Mouse (Mus musculus) CH12.LX (cell line): ENCODE measurements around the gene Gm19410. TPM values are rescaled to one million over a fixed set of nuclear protein-coding genes. Genes with fewer than 3 reads are reported as not detected.

Experiments used
- DNase-seq: peaks from one replicate; pipeline ENCODE4 v3.0.0-alpha.2; 2013; ENCODE audit errors: extremely low read depth
- H3K27ac ChIP-seq: 2 replicates; pipeline ENCODE4 v1.5.1; 2012; ENCODE audit warnings: low read depth, mild to moderate bottlenecking, control low read depth, moderate library complexity; ENCODE audit not compliant: insufficient read depth
- H3K27me3 ChIP-seq: replicated peaks from 2 replicates; pipeline ENCODE3; 2012; ENCODE audit warnings: inconsistent platforms
- H3K36me3 ChIP-seq, 2 experiments: replicated peaks in 1 of 2; 2 replicates each; pipeline versions ENCODE3 to v1.6.1; 2012; ENCODE audit warnings: inconsistent platforms in 1 of 2, low read length in 1 of 2, mild to moderate bottlenecking in 1 of 2, mixed read lengths in 1 of 2, moderate library complexity in 1 of 2; ENCODE audit not compliant: control insufficient read depth in 1 of 2, insufficient read depth in 1 of 2
- H3K4me1 ChIP-seq, 2 experiments: 2 replicates each; pipeline ENCODE4 v1.6.1; 2012; ENCODE audit warnings: inconsistent platforms in 1 of 2, moderate library complexity in 1 of 2; ENCODE audit not compliant: insufficient read depth in 2 of 2, control insufficient read depth in 1 of 2
- H3K4me2 ChIP-seq: 2 replicates; pipeline ENCODE4 v1.6.1; 2012; ENCODE audit warnings: low read depth, mild to moderate bottlenecking, control low read depth; ENCODE audit not compliant: poor library complexity, insufficient read depth, severe bottlenecking
- H3K4me3 ChIP-seq, 3 experiments: fragments of 150-350 bp in 1 of 3; sonication (generic) in 1 of 3; replicated peaks in 1 of 3; 2 replicates each; pipeline versions ENCODE3 to v1.5.1; 2011 to 2012; ENCODE audit warnings: low read depth in 2 of 3, low read length in 2 of 3, mild to moderate bottlenecking in 2 of 3, moderate library complexity in 2 of 3, control low read depth in 1 of 3, improper control_type of control experiment in 1 of 3, inconsistent platforms in 1 of 3, mixed read lengths in 1 of 3; ENCODE audit not compliant: poor library complexity in 1 of 3
- H3K79me2 ChIP-seq: replicated peaks from 2 replicates; pipeline ENCODE4 v1.6.1; 2012; ENCODE audit warnings: mild to moderate bottlenecking, moderate library complexity; ENCODE audit not compliant: control insufficient read depth, poor library complexity, insufficient read depth, severe bottlenecking; ENCODE audit errors: extremely low read depth
- H3K9ac ChIP-seq: 2 replicates; pipeline ENCODE4 v1.6.1; 2012; ENCODE audit warnings: low read depth, mild to moderate bottlenecking, control low read depth, moderate library complexity; ENCODE audit not compliant: insufficient read depth
- H3K9me3 ChIP-seq: replicated peaks from 2 replicates; pipeline ENCODE3; 2012; ENCODE audit warnings: low read length, inconsistent platforms, mixed read lengths
- CTCF ChIP-seq, 2 experiments: IDR thresholded peaks in 1 of 2; conservative IDR thresholded peaks in 1 of 2; 2 replicates each; pipeline ENCODE4 v1.5.1; 2011 to 2012; ENCODE audit warnings: low read depth in 2 of 2, low read length in 2 of 2, improper control_type of control experiment in 1 of 2, inconsistent platforms in 1 of 2, mild to moderate bottlenecking in 1 of 2, moderate library complexity in 1 of 2
- ETS1 ChIP-seq: conservative IDR thresholded peaks from 2 replicates; pipeline ENCODE4 v1.6.1; 2012; ENCODE audit warnings: low read depth, mild to moderate bottlenecking, inconsistent platforms, low read length, improper control_type of control experiment, moderate library complexity
- HCFC1 ChIP-seq: IDR thresholded peaks from 2 replicates; pipeline ENCODE4 v1.6.1; 2012; ENCODE audit warnings: low read depth, mild to moderate bottlenecking, inconsistent platforms, low read length, improper control_type of control experiment
- IRF4 ChIP-seq: IDR thresholded peaks from 2 replicates; pipeline ENCODE4 v1.6.1; 2014; ENCODE audit warnings: low read depth, mild to moderate bottlenecking, inconsistent platforms, low read length, improper control_type of control experiment
- JUND ChIP-seq: conservative IDR thresholded peaks from 2 replicates; pipeline ENCODE4 v1.6.1; 2011; ENCODE audit warnings: low read depth, low read length, improper control_type of control experiment
- MAFK ChIP-seq: IDR thresholded peaks from 2 replicates; pipeline ENCODE4 v1.6.1; 2011; ENCODE audit warnings: low read length, improper control_type of control experiment; ENCODE audit not compliant: insufficient replicate concordance
- MAX ChIP-seq: IDR thresholded peaks from 2 replicates; pipeline ENCODE4 v1.6.1; 2011; ENCODE audit warnings: low read length, improper control_type of control experiment
- MAZ ChIP-seq: IDR thresholded peaks from 2 replicates; pipeline ENCODE4 v1.6.1; 2012; ENCODE audit warnings: low read depth, mild to moderate bottlenecking, inconsistent platforms, low read length, improper control_type of control experiment, moderate library complexity
- MEF2A ChIP-seq: IDR thresholded peaks from 2 replicates; pipeline ENCODE4 v1.6.1; 2014; ENCODE audit warnings: low read depth, mild to moderate bottlenecking, inconsistent platforms, low read length, improper control_type of control experiment, borderline replicate concordance
- MXI1 ChIP-seq: IDR thresholded peaks from 2 replicates; pipeline ENCODE4 v1.6.1; 2011; ENCODE audit warnings: mild to moderate bottlenecking, low read depth, low read length, improper control_type of control experiment
- NRF1 ChIP-seq: IDR thresholded peaks from 2 replicates; pipeline ENCODE4 v1.6.1; 2014; ENCODE audit warnings: low read depth, mild to moderate bottlenecking, inconsistent platforms, low read length, improper control_type of control experiment, moderate library complexity
- RAD21 ChIP-seq: IDR thresholded peaks from 2 replicates; pipeline ENCODE4 v1.6.1; 2011; ENCODE audit warnings: low read depth, mild to moderate bottlenecking, low read length, improper control_type of control experiment, moderate library complexity
- SIN3A ChIP-seq: IDR thresholded peaks from 2 replicates; pipeline ENCODE4 v1.6.1; 2012; ENCODE audit warnings: low read length, improper control_type of control experiment, inconsistent platforms
- SMC3 ChIP-seq: IDR thresholded peaks from 2 replicates; pipeline ENCODE4 v1.6.1; 2011; ENCODE audit warnings: low read depth, low read length, improper control_type of control experiment
- TCF12 ChIP-seq: IDR thresholded peaks from 2 replicates; pipeline ENCODE4 v1.6.1; 2014; ENCODE audit warnings: low read depth, mild to moderate bottlenecking, inconsistent platforms, low read length, improper control_type of control experiment
- USF1 ChIP-seq: IDR thresholded peaks from 2 replicates; pipeline ENCODE4 v1.6.1; 2014; ENCODE audit warnings: low read depth, mild to moderate bottlenecking, inconsistent platforms, low read length, improper control_type of control experiment
- ZC3H11A ChIP-seq: IDR thresholded peaks from 2 replicates; pipeline ENCODE4 v1.6.1; 2012; ENCODE audit warnings: low read depth, mild to moderate bottlenecking, inconsistent platforms, low read length, improper control_type of control experiment
- ZKSCAN1 ChIP-seq: IDR thresholded peaks from 2 replicates; pipeline ENCODE4 v1.6.1; 2012; ENCODE audit warnings: low read depth, inconsistent platforms, low read length, improper control_type of control experiment, borderline replicate concordance
- dilution Hi-C: fragments of 300-500 bp; cut with MboI; formaldehyde crosslinking; loops from 2 replicates; pipeline ENCODE4 v1.14.3; 2020; ENCODE audit warnings: low sequenced_read_pairs; ENCODE audit not compliant: extremely low pct_unique_long_range_greater_than_20kb, extremely low pct_ligation_motif_present
- in situ Hi-C: fragments of 300-500 bp; cut with MboI; formaldehyde crosslinking; loops from 3 replicates; pipeline ENCODE4 v1.14.3; 2019; ENCODE audit warnings: low sequenced_read_pairs, low pct_ligation_motif_present, low pct_unique_long_range_greater_than_20kb, mixed read lengths
- polyA plus RNA-seq: library from polyadenylated mRNA; unstranded; fragments of >175 nt; gene quantifications from 2 replicates; pipeline ENCODE4 v1.2.1, GENCODE M21; 2012; ENCODE audit warnings: low read depth; ENCODE audit not compliant: insufficient read length
- total RNA-seq, 2 experiments: library from RNA; depleted of rRNA; stranded (reverse); fragments of 300-350 nt in 1 of 2; fragments of >200 nt in 1 of 2; gene quantifications; 2 replicates each; pipeline ENCODE4 v1.2.3; 2012 to 2014

Gene Gm19410
- total and polyA plus RNA-seq, 3 experiments = not detected

- no peaks in the 10 kb centered on the region for H3K79me2 ChIP-seq
- H3K4me1 ChIP-seq = no peaks in the 10 kb centered on the region
- H3K9me3 ChIP-seq = no peaks in the 10 kb centered on the region
- no peak overlapping the region for H3K9ac ChIP-seq
- dilution Hi-C loops = no loop called here
- TF ChIP-seq RAD21 (peak; percentile 35), MEF2A (no peak), SMC3 (peak; percentile 69), NRF1 (no peak), MAX (no peak), TCF12 (no peak), IRF4 (no peak), CTCF (conservative IDR thresholded peaks at IDR 0.05 in 1 of 2, IDR thresholded peaks at IDR 0.05 in 1 of 2; ENCODE audit: low read depth in 2 of 2, low read length in 2 of 2) (peak in 1 of 2 experiments; percentile 63; a peak in 2 of 4 replicates)
- TF ChIP-seq, all 38 proteins: peak for 3
- no peak overlapping the region for H3K4me3 ChIP-seq
- in situ Hi-C loops = loop anchor here (10.0 kb wide), 1 partner anchor 609 kb away; no protein-coding TSS in a partner anchor
- no peaks in the 10 kb centered on the region for H3K27me3 ChIP-seq
- H3K36me3 ChIP-seq = no peaks in the 10 kb centered on the region
- DNase-seq = peak; percentile 21
- no peak overlapping the region for H3K4me2 ChIP-seq
- H3K27ac ChIP-seq = no peak overlapping the region
These were observed 30.2 kb upstream of the Gm19410 start for GRCm38 (mm10) chr8:35735438-35735837.

GRCm38 (mm10) chr8:35756202-35756601 lies 9.4 kb upstream of the Gm19410 start:
- in situ Hi-C loops = no loop called here
- Histone ChIP-seq H3K4me2 (no peak overlapping the region), H3K36me3 (no peaks in the 10 kb centered on the region), H3K9me3 (no peaks in the 10 kb centered on the region), H3K4me1 (no peaks in the 10 kb centered on the region), H3K79me2 (no peaks in the 10 kb centered on the region), H3K9ac (no peak overlapping the region), H3K27me3 (no peaks in the 10 kb centered on the region), H3K4me3 (no peak overlapping the region), H3K27ac (no peak overlapping the region)
- no peak for DNase-seq
- dilution Hi-C loops = no loop called here
- TF ChIP-seq HCFC1 = no peak
- no peak for TF ChIP-seq ZC3H11A
- no peak for TF ChIP-seq JUND
- TF ChIP-seq MAFK = no peak
- TF ChIP-seq MXI1 = no peak
- no peak for TF ChIP-seq USF1

GRCm38 (mm10) chr8:35765020-35765419 lies 570 bp upstream of the Gm19410 start:
- H3K4me2 ChIP-seq = no peak overlapping the region

More at GRCm38 (mm10) chr8:35765020-35765419, 570 bp upstream of the Gm19410 start:
- TF ChIP-seq SMC3 (no peak), ETS1 (no peak), ZKSCAN1 (no peak), MXI1 (no peak), SIN3A (no peak), MAZ (no peak), HCFC1 (no peak), IRF4 (no peak)
- TF ChIP-seq, all 38 proteins: peak for 0
- no peaks in the 10 kb centered on the region for H3K9me3 ChIP-seq
- no peaks in the 10 kb centered on the region for H3K36me3 ChIP-seq
- H3K4me3 ChIP-seq = no peak overlapping the region
- no peak for DNase-seq
- no peaks in the 10 kb centered on the region; a peak in 1 of 4 replicates for H3K4me1 ChIP-seq
- H3K27me3 ChIP-seq = no peaks in the 10 kb centered on the region
- in situ Hi-C loops (no loop called here), dilution Hi-C loops (no loop called here)
- H3K27ac ChIP-seq = no peak overlapping the region
- no peaks in the 10 kb centered on the region for H3K79me2 ChIP-seq
- no peak overlapping the region for H3K9ac ChIP-seq
